Mouse (Mus musculus): ENCODE measurements around the gene Tagap1. TPM values are rescaled to one million over a fixed set of nuclear protein-coding genes. Genes with fewer than 3 reads are reported as not detected.
"Not testable (repeated sequence)": the region's sequence is repeated elsewhere in the genome, so short reads cannot be mapped to it uniquely, and the experiment has no call there.

Gene Tagap1
- polyA plus RNA-seq, 1 experiment from 2014 or later, result 73.7 TPM

GRCm38 (mm10) chr17:6959543-6960259 lies 1.3 kb downstream of the Tagap1 start:
- not testable (repeated sequence) for H3K36me3 ChIP-seq (ENCODE audit: control insufficient read depth, insufficient read depth, low read length); H3K9ac ChIP-seq (replicated peaks; ENCODE audit: low read depth, low read length); ATAC-seq (ENCODE audit: insufficient number of reproducible peaks, insufficient read depth, low FRiP score, low read depth); H3K27me3 ChIP-seq (ENCODE audit: control insufficient read depth, insufficient read depth, low read length); H3K9me3 ChIP-seq (ENCODE audit: control insufficient read depth, low read depth, low read length); H3K4me1 ChIP-seq (ENCODE audit: control insufficient read depth, insufficient read depth, low read length); H3K27ac ChIP-seq (ENCODE audit: low read length)
- peak overlapping the region; percentile 35 for H3K4me2 ChIP-seq (replicated peaks; ENCODE audit: low read depth, low read length)
- 47% methylated on average over 4 of the region's 6 CpGs for WGBS
- H3K4me3 ChIP-seq (ENCODE audit: low read depth, low read length), result peak overlapping the region; percentile 37; the same call in 1 of the 2 replicates

- not testable (repeated sequence) for H3K27ac ChIP-seq (ENCODE audit: low read length); H3K36me3 ChIP-seq (ENCODE audit: control insufficient read depth, insufficient read depth, low read length); H3K9ac ChIP-seq (replicated peaks; ENCODE audit: low read depth, low read length); H3K9me3 ChIP-seq (ENCODE audit: control insufficient read depth, low read depth, low read length); H3K4me1 ChIP-seq (ENCODE audit: control insufficient read depth, insufficient read depth, low read length); ATAC-seq (ENCODE audit: insufficient number of reproducible peaks, insufficient read depth, low FRiP score, low read depth); H3K27me3 ChIP-seq (ENCODE audit: control insufficient read depth, insufficient read depth, low read length); H3K4me2 ChIP-seq (replicated peaks; ENCODE audit: low read depth, low read length); H3K4me3 ChIP-seq (ENCODE audit: low read depth, low read length)
- WGBS, result 83% methylated on average over 5 of the region's 8 CpGs
Measured at GRCm38 (mm10) chr17:6958881-6959280, 2.1 kb downstream of the Tagap1 start.

- H3K4me1 ChIP-seq (ENCODE audit: control insufficient read depth, insufficient read depth, low read length); H3K9me3 ChIP-seq (ENCODE audit: control insufficient read depth, low read depth, low read length); H3K36me3 ChIP-seq (ENCODE audit: control insufficient read depth, insufficient read depth, low read length); H3K27me3 ChIP-seq (ENCODE audit: control insufficient read depth, insufficient read depth, low read length): not testable (repeated sequence)
- peak overlapping the region; percentile 42 for H3K4me2 ChIP-seq (replicated peaks; ENCODE audit: low read depth, low read length)
- ATAC-seq (ENCODE audit: insufficient number of reproducible peaks, insufficient read depth, low FRiP score, low read depth), result peak; percentile 19; the same call in 1 of the 2 replicates
- H3K9ac ChIP-seq (replicated peaks; ENCODE audit: low read depth, low read length), result 0 out of 2 replicates have a peak overlapping the region, but pooled peaks have one; percentile 10
- peak overlapping the region; percentile 46 for H3K4me3 ChIP-seq (ENCODE audit: low read depth, low read length)
- WGBS, result 9% methylated on average over 9 of the region's 9 CpGs
- peak overlapping the region; percentile 76; the same call in 1 of the 2 replicates for H3K27ac ChIP-seq (ENCODE audit: low read length)
Measured at GRCm38 (mm10) chr17:6948769-6949228, 12.2 kb downstream of the Tagap1 start.

- H3K27me3 ChIP-seq (ENCODE audit: control insufficient read depth, insufficient read depth, low read length); H3K4me1 ChIP-seq (ENCODE audit: control insufficient read depth, insufficient read depth, low read length); H3K9me3 ChIP-seq (ENCODE audit: control insufficient read depth, low read depth, low read length); H3K36me3 ChIP-seq (ENCODE audit: control insufficient read depth, insufficient read depth, low read length): not testable (repeated sequence)
- peak; percentile 96 for ATAC-seq (ENCODE audit: insufficient number of reproducible peaks, insufficient read depth, low FRiP score, low read depth)
- Histone ChIP-seq H3K27ac (ENCODE audit: low read length) (peak within 1 kb of the TSS; percentile 76), H3K4me2 (replicated peaks; ENCODE audit: low read depth, low read length) (peak within 1 kb of the TSS; percentile 42), H3K9ac (replicated peaks; ENCODE audit: low read depth, low read length) (0 out of 2 replicates have a peak within 1 kb of the TSS, but pooled peaks have one; percentile 10), H3K4me3 (ENCODE audit: low read depth, low read length) (peak within 1 kb of the TSS; percentile 46)
- WGBS, result under 1% methylated on average over 63 of the region's 73 CpGs
Measured at GRCm38 (mm10) chr17:6947984-6948768, 12.8 kb downstream of the Tagap1 start, which contains the start of gene Rsph3b. Rsph3b (minus strand) TSS chr17:6948682.

GRCm38 (mm10) chr17:6947637-6947983 lies 13.3 kb downstream of the Tagap1 start:
- not testable (repeated sequence) for H3K27me3 ChIP-seq (ENCODE audit: control insufficient read depth, insufficient read depth, low read length); H3K27ac ChIP-seq (ENCODE audit: low read length); H3K9ac ChIP-seq (replicated peaks; ENCODE audit: low read depth, low read length); ATAC-seq (ENCODE audit: insufficient number of reproducible peaks, insufficient read depth, low FRiP score, low read depth); H3K4me1 ChIP-seq (ENCODE audit: control insufficient read depth, insufficient read depth, low read length); H3K9me3 ChIP-seq (ENCODE audit: control insufficient read depth, low read depth, low read length); H3K36me3 ChIP-seq (ENCODE audit: control insufficient read depth, insufficient read depth, low read length)
- H3K4me2 ChIP-seq (replicated peaks; ENCODE audit: low read depth, low read length), result peak overlapping the region; percentile 42
- peak overlapping the region; percentile 46; the same call in 1 of the 2 replicates for H3K4me3 ChIP-seq (ENCODE audit: low read depth, low read length)
- no CpG with 5 or more reads among the region's 8 CpGs for WGBS

- not testable (repeated sequence) for H3K36me3 ChIP-seq (ENCODE audit: control insufficient read depth, insufficient read depth, low read length); H3K4me1 ChIP-seq (ENCODE audit: control insufficient read depth, insufficient read depth, low read length); H3K27ac ChIP-seq (ENCODE audit: low read length); H3K4me3 ChIP-seq (ENCODE audit: low read depth, low read length); ATAC-seq (ENCODE audit: insufficient number of reproducible peaks, insufficient read depth, low FRiP score, low read depth); H3K27me3 ChIP-seq (ENCODE audit: control insufficient read depth, insufficient read depth, low read length); H3K4me2 ChIP-seq (replicated peaks; ENCODE audit: low read depth, low read length); H3K9me3 ChIP-seq (ENCODE audit: control insufficient read depth, low read depth, low read length); H3K9ac ChIP-seq (replicated peaks; ENCODE audit: low read depth, low read length)
- WGBS, result no CpG with 5 or more reads among the region's 4 CpGs
Measured at GRCm38 (mm10) chr17:6942560-6942959, 18.4 kb downstream of the Tagap1 start.

GRCm38 (mm10) chr17:6931625-6932024 lies 29.3 kb downstream of the Tagap1 start:
- H3K4me1 ChIP-seq (ENCODE audit: control insufficient read depth, insufficient read depth, low read length); H3K4me3 ChIP-seq (ENCODE audit: low read depth, low read length); H3K9ac ChIP-seq (replicated peaks; ENCODE audit: low read depth, low read length); ATAC-seq (ENCODE audit: insufficient number of reproducible peaks, insufficient read depth, low FRiP score, low read depth); H3K9me3 ChIP-seq (ENCODE audit: control insufficient read depth, low read depth, low read length); H3K27ac ChIP-seq (ENCODE audit: low read length); H3K36me3 ChIP-seq (ENCODE audit: control insufficient read depth, insufficient read depth, low read length); H3K27me3 ChIP-seq (ENCODE audit: control insufficient read depth, insufficient read depth, low read length); H3K4me2 ChIP-seq (replicated peaks; ENCODE audit: low read depth, low read length): not testable (repeated sequence)
- WGBS, result 94% methylated on average over 6 of the region's 7 CpGs

- not testable (repeated sequence) for ATAC-seq (ENCODE audit: insufficient number of reproducible peaks, insufficient read depth, low FRiP score, low read depth)
Measured at GRCm38 (mm10) chr17:6920351-6920894, 40.5 kb downstream of the Tagap1 start.

More at GRCm38 (mm10) chr17:6920351-6920894, 40.5 kb downstream of the Tagap1 start:
- WGBS, result 93% methylated on average over 7 of the region's 7 CpGs
- not testable (repeated sequence) for H3K9me3 ChIP-seq (ENCODE audit: control insufficient read depth, low read depth, low read length); H3K36me3 ChIP-seq (ENCODE audit: control insufficient read depth, insufficient read depth, low read length); H3K27me3 ChIP-seq (ENCODE audit: control insufficient read depth, insufficient read depth, low read length); H3K4me3 ChIP-seq (ENCODE audit: low read depth, low read length); H3K27ac ChIP-seq (ENCODE audit: low read length); H3K4me1 ChIP-seq (ENCODE audit: control insufficient read depth, insufficient read depth, low read length); H3K4me2 ChIP-seq (replicated peaks; ENCODE audit: low read depth, low read length); H3K9ac ChIP-seq (replicated peaks; ENCODE audit: low read depth, low read length)

Data from stomach, embryonic 14.5 days (tissue).